Mouse (Mus musculus) cerebellum, adult 2 months (tissue): Measurements from ENCODE around the gene Rpl28.

Experiments used
- CTCF ChIP-seq: fragments of 200-500 bp; IDR thresholded peaks from 2 replicates; pipeline ENCODE4 v1.5.1; 2011; ENCODE audit warnings: low read depth, mild to moderate bottlenecking, control low read depth, low read length, moderate library complexity, borderline replicate concordance; ENCODE audit not compliant: insufficient read depth
- POLR2A ChIP-seq: fragments of 200-500 bp; IDR thresholded peaks from 2 replicates; pipeline ENCODE4 v1.6.1; 2011; ENCODE audit warnings: low read length, control low read depth, borderline replicate concordance; ENCODE audit not compliant: insufficient read depth

GRCm38 (mm10) chr7:4842077-4842476 is 49.4 kb downstream of the Rpl28 start:
- no peak for TF ChIP-seq CTCF
- no peak for TF ChIP-seq POLR2A
